Mouse (Mus musculus): Measurements from ENCODE around the gene Pigv.

Pigv gene

GRCm38 (mm10) chr4:133645680-133646079, 26.8 kb downstream of the Pigv start:
- DNase-seq (ENCODE audit: low spot score in 2 of 2), result no peak

DNA sequence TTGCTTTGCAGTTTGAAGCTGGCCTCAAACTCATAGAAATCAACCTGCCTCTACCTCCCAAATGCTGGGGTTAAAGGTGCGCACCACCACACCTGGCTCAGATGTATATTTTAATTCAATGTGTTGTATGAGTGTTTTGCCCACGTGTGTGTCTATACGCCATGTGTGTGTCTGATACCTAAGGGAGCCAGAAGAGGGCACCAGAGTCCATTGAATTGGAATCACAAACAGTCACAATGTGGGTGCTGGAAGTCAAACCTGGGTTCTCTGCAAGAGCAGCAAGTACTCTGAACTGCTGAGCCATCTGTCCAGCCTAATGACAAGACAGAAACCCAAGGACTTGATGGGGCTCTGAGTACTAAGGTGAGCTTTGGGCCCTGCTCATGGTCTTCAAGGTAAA, 27.3 kb downstream of the Pigv start:
- no peak for DNase-seq (ENCODE audit: low spot score in 2 of 2)

DNA sequence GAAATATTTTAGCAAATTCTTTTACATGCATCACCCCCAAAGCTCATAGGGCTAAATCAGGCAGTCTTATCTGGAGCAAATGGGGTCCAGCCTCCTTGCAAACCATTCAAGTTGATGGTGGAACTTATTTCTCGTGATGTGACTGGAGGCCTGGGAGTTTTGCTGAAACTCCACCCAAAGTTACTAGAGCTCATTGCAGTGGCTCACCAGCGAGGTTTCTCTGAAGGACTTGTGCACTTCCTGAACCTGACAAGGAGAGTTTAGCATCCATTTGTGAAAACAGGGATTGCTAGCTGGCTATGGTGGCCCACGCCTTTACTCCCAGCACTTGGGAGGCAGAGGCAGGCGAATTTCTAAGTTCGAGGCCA, 38.4 kb downstream of the Pigv start:
- DNase-seq (ENCODE audit: low spot score in 2 of 2), result no peak

DNA sequence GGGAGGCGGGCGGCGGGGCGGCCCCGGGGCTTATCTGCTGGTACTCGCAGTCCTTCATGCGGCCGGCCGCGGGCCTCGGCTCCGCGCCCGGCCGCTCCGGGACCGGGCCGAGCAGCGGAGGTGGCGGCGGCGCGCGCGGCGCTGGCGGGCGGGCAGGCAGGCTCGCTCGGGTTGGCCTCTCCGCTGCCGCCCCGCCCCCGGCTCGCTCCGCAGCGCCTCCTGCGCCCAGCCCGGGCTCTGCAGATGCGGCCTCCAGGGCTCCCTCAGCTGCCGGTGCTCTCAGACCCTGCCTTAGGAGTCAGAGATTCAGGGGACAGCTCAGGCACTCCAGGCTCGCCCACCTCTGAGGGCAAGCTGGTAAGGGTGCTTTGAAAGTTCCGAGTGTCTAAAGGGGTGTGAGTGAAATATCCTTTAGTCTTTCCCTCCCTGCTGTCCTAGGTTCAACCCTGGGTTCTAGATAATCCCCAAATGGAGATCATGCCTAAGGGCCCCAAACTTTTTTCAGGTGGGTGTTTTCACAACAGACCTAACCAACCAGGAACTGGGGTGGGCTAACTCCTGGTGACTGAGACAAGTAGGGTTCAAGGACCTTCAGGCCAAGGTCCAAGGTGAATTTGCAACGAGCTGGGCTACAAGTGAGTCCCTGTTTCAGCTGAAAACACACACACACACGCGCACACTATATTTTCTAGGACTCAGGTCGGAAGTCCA, 39.0 kb downstream of the Pigv start:
- peak; percentile 92 to 97 for DNase-seq (ENCODE audit: low spot score in 2 of 2)

DNA sequence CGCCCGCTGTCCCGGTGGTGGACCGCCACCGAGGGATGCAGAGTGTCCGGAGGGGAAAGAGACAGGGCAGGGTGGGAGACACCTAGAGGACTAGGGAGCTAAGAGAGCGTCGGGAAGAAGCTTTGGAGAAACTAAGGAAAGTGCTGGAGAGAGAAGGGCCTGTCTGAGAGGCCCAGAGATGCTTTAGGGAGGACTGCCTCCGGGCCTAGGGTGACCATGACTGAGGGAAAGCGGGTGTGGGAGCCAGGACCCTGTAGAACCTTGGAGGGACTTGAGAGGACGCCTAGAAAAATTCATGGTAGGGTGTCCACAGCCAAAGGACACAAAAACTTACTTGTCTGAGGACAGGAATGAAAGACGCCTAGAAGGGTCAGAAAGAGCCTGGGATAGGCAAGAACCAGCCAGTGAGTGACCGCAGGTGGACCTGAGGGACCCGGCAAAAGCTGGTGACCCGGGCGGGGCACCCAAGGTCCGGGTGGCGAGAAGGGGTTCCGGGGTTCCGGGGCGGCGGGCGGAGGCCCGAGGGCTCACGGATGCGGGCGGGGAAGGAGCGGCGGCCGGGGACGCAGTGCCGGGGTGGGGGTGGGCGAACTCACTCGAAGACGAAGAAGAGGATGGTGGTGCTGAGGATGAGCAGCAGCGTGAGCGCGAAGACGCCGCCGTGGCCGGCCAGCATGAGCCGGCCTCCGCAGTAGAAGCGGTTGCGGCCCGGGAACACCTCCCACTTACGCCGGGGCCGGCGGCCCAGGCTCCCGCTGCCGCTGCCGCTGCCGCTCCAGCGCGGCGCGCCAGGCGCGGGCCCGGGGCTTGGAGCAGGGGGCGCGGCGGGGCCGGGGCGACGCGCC, 39.7 kb downstream of the Pigv start:
- DNase-seq (ENCODE audit: low spot score in 2 of 2), result peak; percentile 37 to 78

DNA sequence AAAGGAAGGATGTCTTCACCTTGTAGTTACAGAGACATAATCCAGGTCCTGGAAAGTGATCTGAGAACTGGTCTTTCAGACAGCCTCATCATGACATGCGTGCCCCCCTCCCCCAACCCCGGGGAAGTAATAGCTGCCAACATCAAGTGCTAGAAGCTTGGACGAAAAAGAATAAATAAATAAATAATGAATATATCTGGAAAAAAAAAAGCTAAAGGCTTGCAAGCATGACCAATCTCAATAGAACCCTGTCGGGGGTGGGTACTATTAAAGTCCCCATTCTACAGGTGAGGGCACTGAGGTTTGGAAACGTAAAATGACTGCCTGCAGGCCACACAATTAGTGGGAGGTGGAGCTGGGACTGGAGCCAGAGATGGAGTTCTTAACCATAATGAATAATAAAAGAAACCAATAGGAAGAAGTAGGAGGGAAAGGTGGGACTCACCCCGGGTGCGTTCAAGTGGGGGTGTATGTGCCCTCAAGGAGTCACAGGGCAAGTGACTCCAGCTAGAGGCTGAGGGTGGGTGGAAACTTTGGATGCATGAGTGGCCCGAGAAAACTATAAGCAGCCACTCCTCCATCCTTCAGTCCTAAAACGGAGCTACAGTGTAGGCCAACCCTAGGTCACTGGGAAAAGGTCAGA, 40.6 kb downstream of the Pigv start:
- no peak for DNase-seq (ENCODE audit: low spot score in 2 of 2)

DNA sequence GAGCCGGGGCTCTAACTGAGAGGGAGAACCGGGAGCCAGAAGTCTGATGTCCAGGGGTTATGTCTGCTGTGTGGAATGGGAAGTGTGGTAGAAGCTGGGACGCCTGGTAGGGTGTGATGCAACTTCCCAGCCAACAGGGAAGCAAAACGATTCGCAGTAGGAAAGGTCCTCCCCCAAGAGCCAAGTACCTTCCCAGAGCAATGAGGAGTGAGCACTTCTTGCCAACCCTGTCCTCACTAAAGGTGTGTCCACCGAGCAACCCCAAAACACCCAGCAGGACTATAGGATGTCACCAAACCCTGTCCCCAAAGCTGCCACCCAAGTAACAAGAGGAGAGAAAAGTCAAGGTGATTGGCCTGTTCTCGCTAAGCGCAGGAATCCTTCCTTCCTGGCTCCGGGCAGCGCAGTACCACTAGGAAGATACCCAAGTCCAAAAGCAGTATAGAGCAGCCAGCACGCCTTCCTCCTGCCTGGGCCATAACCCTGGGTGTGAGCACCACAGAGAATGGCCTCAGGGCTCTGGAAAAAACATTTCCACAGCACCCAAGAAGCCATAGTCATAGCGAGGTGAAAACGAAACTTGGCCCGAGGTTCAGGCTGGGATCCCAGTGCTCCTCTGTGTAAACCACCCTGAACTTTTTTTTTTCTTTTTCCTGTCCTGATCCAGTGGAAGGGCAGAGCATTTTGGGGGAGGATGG, 41.2 kb downstream of the Pigv start:
- DNase-seq (ENCODE audit: low spot score in 2 of 2), result no peak

DNA sequence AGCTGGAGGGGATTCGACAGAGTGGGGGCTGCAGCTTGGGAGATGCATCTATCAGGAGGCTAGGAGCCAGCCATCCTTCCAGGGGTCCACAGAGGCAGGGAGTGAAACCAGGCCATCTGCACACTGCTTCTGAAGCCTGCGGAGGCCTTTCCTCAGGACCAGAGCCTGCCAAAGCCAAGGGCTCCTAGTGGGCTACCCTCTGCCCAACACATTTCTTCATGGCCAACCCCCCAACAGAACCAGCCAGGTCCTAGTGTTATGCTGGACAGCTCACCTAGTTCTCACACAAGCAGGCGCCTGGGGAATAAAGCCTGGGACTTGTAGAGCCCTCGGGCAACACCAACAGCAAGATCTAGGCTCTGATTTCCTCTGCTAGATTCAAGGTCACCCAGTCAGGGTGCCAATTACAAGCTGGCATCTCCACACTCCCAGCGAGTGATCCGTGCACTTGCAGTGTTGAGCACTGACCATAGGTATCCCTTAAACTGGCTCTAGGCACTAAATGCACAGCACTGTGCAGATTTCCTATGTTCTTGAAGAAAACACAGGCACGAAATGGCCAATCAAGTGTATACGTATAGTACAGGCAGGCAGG, 42.0 kb downstream of the Pigv start:
- DNase-seq (ENCODE audit: low spot score in 2 of 2), result no peak

- no peak for DNase-seq (ENCODE audit: low spot score in 2 of 2)
Measured at GRCm38 (mm10) chr4:133629191-133629590, 43.3 kb downstream of the Pigv start.

DNA sequence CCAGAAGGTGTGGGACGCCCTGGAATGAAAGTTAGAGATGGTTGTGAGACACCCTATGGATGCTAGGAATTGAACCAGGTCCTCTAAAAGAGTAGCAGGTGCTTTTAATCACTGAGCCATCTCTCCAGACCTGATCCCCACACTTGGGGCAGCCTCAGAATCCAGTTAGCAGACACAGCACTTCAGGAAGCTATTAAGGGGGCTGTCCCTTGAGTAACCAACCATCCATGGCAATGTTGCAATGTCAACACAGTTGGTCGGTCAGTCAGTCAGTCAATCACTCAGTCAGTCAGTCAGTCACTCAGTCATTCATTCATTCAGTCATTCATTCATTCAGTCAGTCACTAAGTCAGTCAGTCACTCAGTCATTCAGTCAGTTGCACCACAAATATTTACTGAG, 43.9 kb downstream of the Pigv start:
- no peak for DNase-seq (ENCODE audit: low spot score in 2 of 2)

- no peak for DNase-seq (ENCODE audit: low spot score in 2 of 2)
Measured at GRCm38 (mm10) chr4:133627039-133627438, 45.4 kb downstream of the Pigv start.

DNA sequence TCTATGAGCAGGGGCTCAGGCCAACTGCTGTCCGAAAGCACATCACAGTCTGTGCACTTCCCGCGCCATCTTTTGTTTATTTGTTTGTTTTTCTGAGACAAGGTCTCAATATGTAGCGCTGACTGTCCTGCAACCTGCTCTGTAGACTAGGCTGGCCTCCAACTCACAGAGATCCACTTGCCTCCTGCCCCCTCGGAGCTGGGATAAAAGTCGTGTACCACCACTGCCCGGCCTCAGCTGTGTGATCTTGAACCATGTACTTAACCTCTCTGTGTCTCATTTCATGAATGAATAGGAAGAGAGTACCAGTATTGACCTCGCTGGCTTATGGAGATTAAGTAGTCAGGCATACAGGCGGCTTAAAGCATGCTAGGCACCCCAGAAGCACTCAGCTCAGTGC, 45.8 kb downstream of the Pigv start:
- DNase-seq (ENCODE audit: low spot score in 2 of 2), result no peak

- DNase-seq (ENCODE audit: low spot score in 2 of 2), result no peak
Measured at GRCm38 (mm10) chr4:133626221-133626620, 46.2 kb downstream of the Pigv start.

GRCm38 (mm10) chr4:133625621-133626071, 46.8 kb downstream of the Pigv start:
- DNase-seq (ENCODE audit: low spot score in 2 of 2), result peak; percentile 61 to 75

GRCm38 (mm10) chr4:133624830-133625229, 47.6 kb downstream of the Pigv start:
- DNase-seq (ENCODE audit: low spot score in 2 of 2), result no peak

GRCm38 (mm10) chr4:133622161-133622695, 50.2 kb downstream of the Pigv start:
- peak in 1 of 2 experiments; percentile 73 for DNase-seq (ENCODE audit: low spot score in 2 of 2)

- DNase-seq (ENCODE audit: low spot score in 2 of 2), result no peak
Measured at GRCm38 (mm10) chr4:133620668-133621067, 51.8 kb downstream of the Pigv start.

- no peak for DNase-seq (ENCODE audit: low spot score in 2 of 2)
Measured at GRCm38 (mm10) chr4:133619473-133620136, 52.8 kb downstream of the Pigv start.

- no peak for DNase-seq (ENCODE audit: low spot score in 2 of 2)
Measured at GRCm38 (mm10) chr4:133617936-133618335, 54.5 kb downstream of the Pigv start.

GRCm38 (mm10) chr4:133615416-133615815, 57.0 kb downstream of the Pigv start:
- DNase-seq (ENCODE audit: low spot score in 2 of 2), result peak in 1 of 2 experiments; percentile 60
